Mouse (Mus musculus) myocyte (in vitro differentiated cells): ENCODE data around the gene Robo3. TPM values are rescaled to one million over a fixed set of nuclear protein-coding genes. Genes with fewer than 3 reads are reported as not detected.

Source experiments
- H3K27me3 ChIP-seq: one replicate; pipeline ENCODE4 v1.6.1; 2011; ENCODE audit not compliant: control insufficient read depth, insufficient read depth, insufficient read length
- H3K36me3 ChIP-seq: one replicate; pipeline ENCODE4 v1.6.1; 2011; ENCODE audit not compliant: control insufficient read depth, insufficient read depth
- H3K4me2 ChIP-seq: one replicate; pipeline ENCODE4 v1.6.1; 2011; ENCODE audit warnings: low read depth, control low read depth
- H3K4me3 ChIP-seq: one replicate; pipeline ENCODE4 v1.5.1; 2011; ENCODE audit warnings: mild to moderate bottlenecking, control low read depth, moderate library complexity
- H3K79me2 ChIP-seq: one replicate; pipeline ENCODE4 v1.6.1; 2011; ENCODE audit not compliant: control insufficient read depth, insufficient read depth
- H3ac ChIP-seq: one replicate; pipeline ENCODE4 v1.6.1; 2011; ENCODE audit not compliant: control insufficient read depth, insufficient read length
- CEBPB ChIP-seq: IDR thresholded peaks from 2 replicates; pipeline ENCODE4 v1.6.1; 2011; ENCODE audit warnings: mild to moderate bottlenecking, moderate library complexity; ENCODE audit not compliant: poor library complexity, insufficient read depth, severe bottlenecking
- E2F4 ChIP-seq: IDR thresholded peaks from one replicate; pipeline ENCODE4 v1.6.1; 2011; ENCODE audit warnings: mild to moderate bottlenecking, control low read depth, moderate library complexity; ENCODE audit not compliant: insufficient read depth
- MAX ChIP-seq: IDR thresholded peaks from one replicate; pipeline ENCODE4 v1.6.1; 2011; ENCODE audit warnings: low read depth, mild to moderate bottlenecking, control low read depth
- MYOD1 ChIP-seq, 3 experiments: IDR thresholded peaks; one replicate each; pipeline ENCODE4 v1.6.1; 2011; ENCODE audit warnings: control low read depth in 2 of 3, low read depth in 2 of 3, mild to moderate bottlenecking in 2 of 3, moderate library complexity in 1 of 3; ENCODE audit not compliant: insufficient read length in 2 of 3, control insufficient read depth in 1 of 3
- MYOG ChIP-seq, 3 experiments: IDR thresholded peaks; one replicate each; pipeline ENCODE4 v1.6.1; 2011; ENCODE audit warnings: control low read depth in 2 of 3, low read depth in 2 of 3, mild to moderate bottlenecking in 2 of 3; ENCODE audit not compliant: insufficient read length in 2 of 3, control insufficient read depth in 1 of 3, insufficient read depth in 1 of 3
- POLR2A ChIP-seq: IDR thresholded peaks from one replicate; pipeline ENCODE4 v1.6.1; 2011; ENCODE audit warnings: low read depth, mild to moderate bottlenecking, control low read depth, moderate library complexity; ENCODE audit not compliant: insufficient read length
- POLR2AphosphoS2 ChIP-seq: IDR thresholded peaks from one replicate; pipeline ENCODE4 v1.6.1; 2011; ENCODE audit warnings: low read depth, control low read depth; ENCODE audit not compliant: insufficient read length
- REST ChIP-seq: IDR thresholded peaks from one replicate; pipeline ENCODE4 v1.6.1; 2011; ENCODE audit warnings: mild to moderate bottlenecking, control low read depth, moderate library complexity; ENCODE audit not compliant: insufficient read depth, insufficient read length
- SRF ChIP-seq: IDR thresholded peaks from one replicate; pipeline ENCODE4 v1.6.1; 2011; ENCODE audit warnings: low read depth; ENCODE audit not compliant: control insufficient read depth, insufficient read length
- TCF12 ChIP-seq: IDR thresholded peaks from one replicate; pipeline ENCODE4 v1.6.1; 2011; ENCODE audit warnings: mild to moderate bottlenecking, control low read depth; ENCODE audit not compliant: poor library complexity, insufficient read depth, severe bottlenecking
- TCF3 ChIP-seq: IDR thresholded peaks from one replicate; pipeline ENCODE4 v1.6.1; 2011; ENCODE audit warnings: low read depth, control low read depth; ENCODE audit not compliant: insufficient read length
- USF1 ChIP-seq: IDR thresholded peaks from one replicate; pipeline ENCODE4 v1.6.1; 2011; ENCODE audit warnings: low read depth, mild to moderate bottlenecking, control low read depth, moderate library complexity
- polyA plus RNA-seq: library from polyadenylated mRNA; unstranded; fragments of >200 nt; fragmentation: generic; extraction: Trizol; gene quantifications from one replicate; pipeline ENCODE4 v1.2.1, GENCODE M21; 2012; ENCODE audit warnings: missing spikeins

Gene Robo3
- polyA plus RNA-seq, 1 experiment: 0.01 TPM

GRCm38 (mm10) chr9:37430582-37430981 is 2.5 kb downstream of the Robo3 start:
- H3K4me3 ChIP-seq: no peak overlapping the region
- peaks cover 51% of the 10 kb centered on the region for H3K27me3 ChIP-seq
- H3ac ChIP-seq: no peak overlapping the region
- no peaks in the 10 kb centered on the region for H3K36me3 ChIP-seq
- no peaks in the 10 kb centered on the region for H3K79me2 ChIP-seq
- TF ChIP-seq CEBPB: 0 out of 2 replicates have a peak, but pooled peaks have one; percentile 22
- no peak for TF ChIP-seq REST
- TF ChIP-seq TCF3: no peak
- peak in 1 of 3 experiments; percentile 65 for TF ChIP-seq MYOD1 (IDR thresholded peaks at IDR 0.05; ENCODE audit: control insufficient read depth in 1 of 3, insufficient read length in 2 of 3, low read depth in 2 of 3)
- peak in 2 of 3 experiments; percentile 53 to 69 for TF ChIP-seq MYOG (IDR thresholded peaks at IDR 0.05; ENCODE audit: control insufficient read depth in 1 of 3, insufficient read depth in 1 of 3, insufficient read length in 2 of 3, low read depth in 2 of 3)
- no peak for TF ChIP-seq POLR2AphosphoS2
- no peak for TF ChIP-seq SRF
- TF ChIP-seq MAX: no peak
- no peak for TF ChIP-seq TCF12
- TF ChIP-seq POLR2A: no peak
- peak overlapping the region; percentile 44 for H3K4me2 ChIP-seq

DNA sequence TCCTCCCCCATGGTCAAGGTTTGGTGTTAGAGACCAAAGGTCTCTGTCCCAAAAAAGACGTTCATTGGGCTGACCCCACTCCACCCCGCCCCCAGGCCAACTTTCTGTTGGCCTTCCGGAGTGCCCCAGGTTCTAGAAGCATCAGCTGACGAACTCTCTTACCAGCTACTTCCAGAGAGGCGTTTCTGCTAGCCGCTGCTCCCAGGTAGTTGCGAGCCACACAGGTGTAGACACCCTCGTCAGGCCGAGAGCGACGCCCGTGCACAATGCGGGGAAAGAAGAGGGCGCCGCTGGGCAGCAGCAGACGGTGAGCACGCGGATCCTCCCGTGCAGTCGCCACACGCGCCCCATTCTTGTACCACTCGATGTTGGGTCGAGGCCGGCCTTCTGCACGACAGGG is 3.7 kb downstream of the Robo3 start:
- no peak for TF ChIP-seq REST
- no peak for TF ChIP-seq CEBPB
- no peak for TF ChIP-seq TCF12
- TF ChIP-seq E2F4: no peak
- no peak for TF ChIP-seq MYOD1 (IDR thresholded peaks at IDR 0.05; ENCODE audit: control insufficient read depth in 1 of 3, insufficient read length in 2 of 3, low read depth in 2 of 3)
- no peak for TF ChIP-seq SRF
- TF ChIP-seq MYOG (IDR thresholded peaks at IDR 0.05; ENCODE audit: control insufficient read depth in 1 of 3, insufficient read depth in 1 of 3, insufficient read length in 2 of 3, low read depth in 2 of 3): no peak
- TF ChIP-seq POLR2AphosphoS2: no peak
- no peak for TF ChIP-seq MAX

DNA sequence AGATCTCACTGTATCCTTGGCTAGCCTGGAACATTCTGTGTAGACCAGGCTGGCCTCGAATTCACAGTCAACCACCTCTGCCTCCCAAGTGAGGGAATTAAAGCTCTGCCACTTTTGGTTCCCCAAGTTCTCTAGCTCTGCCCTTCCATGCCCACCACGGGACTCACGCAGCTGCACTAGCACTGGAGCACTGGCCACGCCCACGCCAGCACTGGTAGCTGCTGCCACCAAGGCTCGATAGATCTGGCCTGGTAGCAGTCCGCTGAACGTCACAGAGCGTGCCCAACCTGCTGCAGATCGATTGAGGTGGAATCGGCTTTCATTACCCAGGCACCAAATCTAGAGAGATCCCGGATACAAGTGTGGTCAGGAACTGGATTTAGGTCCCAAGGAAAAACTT is 11.8 kb downstream of the Robo3 start:
- H3K4me2 ChIP-seq: peak overlapping the region; percentile 52
- H3K27me3 ChIP-seq: peaks cover 8% of the 10 kb centered on the region
- H3ac ChIP-seq: no peak overlapping the region
- H3K4me3 ChIP-seq: no peak overlapping the region
- no peak for TF ChIP-seq USF1
- TF ChIP-seq TCF12: no peak
- TF ChIP-seq E2F4: no peak
- no peak for TF ChIP-seq TCF3
- no peak for TF ChIP-seq MYOD1 (IDR thresholded peaks at IDR 0.05; ENCODE audit: control insufficient read depth in 1 of 3, insufficient read length in 2 of 3, low read depth in 2 of 3)
- no peak for TF ChIP-seq SRF
- TF ChIP-seq POLR2A: no peak
- TF ChIP-seq REST: no peak
- no peak for TF ChIP-seq MAX
- no peak for TF ChIP-seq MYOG (IDR thresholded peaks at IDR 0.05; ENCODE audit: control insufficient read depth in 1 of 3, insufficient read depth in 1 of 3, insufficient read length in 2 of 3, low read depth in 2 of 3)
- TF ChIP-seq CEBPB: no peak
- TF ChIP-seq POLR2AphosphoS2: no peak
- no peaks in the 10 kb centered on the region for H3K36me3 ChIP-seq
- H3K79me2 ChIP-seq: no peaks in the 10 kb centered on the region

More for the DNA sequence above, 3.7 kb downstream of the Robo3 start:
- H3K4me3 ChIP-seq: no peak overlapping the region
- H3K4me2 ChIP-seq: no peak overlapping the region
- H3K79me2 ChIP-seq: no peaks in the 10 kb centered on the region
- no peaks in the 10 kb centered on the region for H3K36me3 ChIP-seq
- H3K27me3 ChIP-seq: peaks cover 50% of the 10 kb centered on the region
- no peak overlapping the region for H3ac ChIP-seq

GRCm38 (mm10) chr9:37420676-37421075 is 12.4 kb downstream of the Robo3 start:
- Histone ChIP-seq H3K4me2 (peak overlapping the region; percentile 52), H3K27me3 (peaks cover 8% of the 10 kb centered on the region), H3K79me2 (no peaks in the 10 kb centered on the region), H3K36me3 (no peaks in the 10 kb centered on the region), H3K4me3 (no peak overlapping the region), H3ac (no peak overlapping the region)
- TF ChIP-seq CEBPB (no peak), SRF (no peak), E2F4 (no peak), REST (no peak), USF1 (no peak), MYOD1 (IDR thresholded peaks at IDR 0.05; ENCODE audit: control insufficient read depth in 1 of 3, insufficient read length in 2 of 3, low read depth in 2 of 3) (no peak), TCF12 (no peak), POLR2A (no peak), POLR2AphosphoS2 (no peak), TCF3 (no peak), MAX (no peak), MYOG (IDR thresholded peaks at IDR 0.05; ENCODE audit: control insufficient read depth in 1 of 3, insufficient read depth in 1 of 3, insufficient read length in 2 of 3, low read depth in 2 of 3) (no peak)
